Mouse (Mus musculus) embryonic facial prominence, embryonic 15.5 days (tissue): ENCODE data around the gene Efna5. TPM values are rescaled to one million over a fixed set of nuclear protein-coding genes. Genes with fewer than 3 reads are reported as not detected.

Source experiments
- ATAC-seq: fragments of 200-750 bp; cut with Nextera tagmentation; 2 replicates; pipeline ENCODE4 v1.8.0; 2017; ENCODE audit warnings: low read depth, moderate TSS enrichment; ENCODE audit not compliant: insufficient number of reproducible peaks, low FRiP score, low TSS enrichment
- H3K27ac ChIP-seq: fragments of 300-500 bp; sonication (generic); replicated peaks from 2 replicates; pipeline ENCODE4 v1.5.1; 2015; ENCODE audit warnings: mild to moderate bottlenecking, inconsistent platforms
- H3K27me3 ChIP-seq: fragments of 300-500 bp; sonication (generic); 2 replicates; pipeline ENCODE4 v1.6.1; 2015; ENCODE audit warnings: inconsistent platforms
- H3K36me3 ChIP-seq: fragments of 300-500 bp; sonication (generic); 2 replicates; pipeline ENCODE4 v1.6.1; 2015; ENCODE audit warnings: mild to moderate bottlenecking, inconsistent platforms
- H3K4me1 ChIP-seq: fragments of 300-500 bp; sonication (generic); 2 replicates; pipeline ENCODE4 v1.6.1; 2015; ENCODE audit warnings: inconsistent platforms
- H3K4me2 ChIP-seq: fragments of 300-500 bp; sonication (generic); replicated peaks from 2 replicates; pipeline ENCODE4 v1.6.1; 2015; ENCODE audit warnings: mild to moderate bottlenecking, inconsistent platforms
- H3K4me3 ChIP-seq: fragments of 300-500 bp; sonication (generic); replicated peaks from 2 replicates; pipeline ENCODE4 v1.5.1; 2015; ENCODE audit warnings: mild to moderate bottlenecking, inconsistent platforms
- H3K9ac ChIP-seq: fragments of 300-500 bp; sonication (generic); 2 replicates; pipeline ENCODE4 v1.6.1; 2015; ENCODE audit warnings: inconsistent platforms
- H3K9me3 ChIP-seq: fragments of 300-500 bp; sonication (generic); replicated peaks from 2 replicates; pipeline ENCODE4 v1.6.1; 2016; ENCODE audit warnings: inconsistent platforms
- WGBS: fragments of 180-500 bp; shearing (Covaris S2); methylation state at CpG from one replicate; pipeline ENCODE4 v1.1.7; 2015; 5-methylcytosine and 5-hydroxymethylcytosine counted together
- polyA plus RNA-seq: library from polyadenylated mRNA; unstranded; fragments of >200 nt; fragmentation: Nextera tagmentation; extraction: Ambion mirVana; gene quantifications from 2 replicates; pipeline ENCODE4 v1.2.1, GENCODE M21; 2015

The Efna5 gene
- polyA plus RNA-seq, 1 experiment from 2014 or later, result 71.9 TPM

- Histone ChIP-seq H3K27me3 (no peaks in the 10 kb centered on the region), H3K27ac (no peak overlapping the region), H3K4me2 (no peak overlapping the region), H3K4me1 (peaks cover 14% of the 10 kb centered on the region), H3K36me3 (no peaks in the 10 kb centered on the region), H3K9me3 (no peaks in the 10 kb centered on the region), H3K4me3 (no peak overlapping the region), H3K9ac (no peak overlapping the region)
- ATAC-seq, result peak; percentile 53; the same call in 1 of the 2 replicates
- 30% methylated on average over 9 of the region's 9 CpGs for WGBS
These were observed 186.1 kb downstream of the Efna5 start for GRCm38 (mm10) chr17:62694958-62695437.

GRCm38 (mm10) chr17:62692242-62692641, 188.9 kb downstream of the Efna5 start:
- Histone ChIP-seq H3K27ac (no peak overlapping the region), H3K4me2 (no peak overlapping the region), H3K27me3 (no peaks in the 10 kb centered on the region), H3K9me3 (no peaks in the 10 kb centered on the region), H3K9ac (no peak overlapping the region), H3K4me1 (peaks cover 9% of the 10 kb centered on the region), H3K4me3 (no peak overlapping the region), H3K36me3 (no peaks in the 10 kb centered on the region)
- 46% methylated on average over 4 of the region's 4 CpGs for WGBS
- ATAC-seq, result no peak

GRCm38 (mm10) chr17:62691201-62691715, 189.9 kb downstream of the Efna5 start:
- ATAC-seq, result no peak
- Histone ChIP-seq H3K4me3 (no peak overlapping the region), H3K9me3 (no peaks in the 10 kb centered on the region), H3K4me1 (peaks cover 9% of the 10 kb centered on the region), H3K27ac (no peak overlapping the region), H3K36me3 (no peaks in the 10 kb centered on the region), H3K4me2 (no peak overlapping the region), H3K9ac (no peak overlapping the region), H3K27me3 (no peaks in the 10 kb centered on the region)
- 80% methylated on average over 4 of the region's 4 CpGs for WGBS

- Histone ChIP-seq H3K36me3 (no peaks in the 10 kb centered on the region), H3K27ac (no peak overlapping the region), H3K9me3 (no peaks in the 10 kb centered on the region), H3K27me3 (no peaks in the 10 kb centered on the region), H3K4me3 (no peak overlapping the region), H3K9ac (no peak overlapping the region), H3K4me1 (peaks cover 6% of the 10 kb centered on the region), H3K4me2 (no peak overlapping the region)
- ATAC-seq, result no peak
- 59% methylated on average over 8 of the region's 8 CpGs for WGBS
These were observed 190.9 kb downstream of the Efna5 start for GRCm38 (mm10) chr17:62690256-62690655.

- Histone ChIP-seq H3K9ac (no peak overlapping the region), H3K4me2 (no peak overlapping the region), H3K4me1 (peaks cover 6% of the 10 kb centered on the region), H3K4me3 (no peak overlapping the region), H3K36me3 (no peaks in the 10 kb centered on the region), H3K27ac (no peak overlapping the region), H3K9me3 (no peaks in the 10 kb centered on the region), H3K27me3 (no peaks in the 10 kb centered on the region)
- no peak for ATAC-seq
- 64% methylated on average over 4 of the region's 4 CpGs for WGBS
These were observed 191.5 kb downstream of the Efna5 start for GRCm38 (mm10) chr17:62689646-62690045.

GRCm38 (mm10) chr17:62687369-62687768, 193.7 kb downstream of the Efna5 start:
- Histone ChIP-seq H3K4me3 (no peak overlapping the region), H3K4me1 (peaks cover 6% of the 10 kb centered on the region), H3K9ac (no peak overlapping the region), H3K9me3 (no peaks in the 10 kb centered on the region), H3K27me3 (no peaks in the 10 kb centered on the region), H3K4me2 (no peak overlapping the region), H3K36me3 (no peaks in the 10 kb centered on the region), H3K27ac (no peak overlapping the region)
- WGBS, result 41% methylated on average over 6 of the region's 6 CpGs
- ATAC-seq, result no peak

- H3K9me3 ChIP-seq, result no peaks in the 10 kb centered on the region
- no peak overlapping the region for H3K4me2 ChIP-seq
- no peaks in the 10 kb centered on the region for H3K36me3 ChIP-seq
- H3K4me1 ChIP-seq, result peaks cover under 1% of the 10 kb centered on the region; the same call in 1 of the 2 replicates
- no peak for ATAC-seq
- no peaks in the 10 kb centered on the region for H3K27me3 ChIP-seq
- no peak overlapping the region for H3K27ac ChIP-seq
- 71% methylated on average over 6 of the region's 6 CpGs for WGBS
- H3K4me3 ChIP-seq, result no peak overlapping the region
- no peak overlapping the region for H3K9ac ChIP-seq
These were observed 195.9 kb downstream of the Efna5 start for GRCm38 (mm10) chr17:62685181-62685580.

- Histone ChIP-seq H3K27me3 (no peaks in the 10 kb centered on the region), H3K36me3 (no peaks in the 10 kb centered on the region), H3K4me1 (no peaks in the 10 kb centered on the region), H3K27ac (no peak overlapping the region), H3K9me3 (no peaks in the 10 kb centered on the region), H3K4me3 (no peak overlapping the region), H3K4me2 (no peak overlapping the region), H3K9ac (no peak overlapping the region)
- no peak for ATAC-seq
- WGBS, result 84% methylated on average over 5 of the region's 5 CpGs
These were observed 198.0 kb downstream of the Efna5 start for GRCm38 (mm10) chr17:62683142-62683541.

- no peaks in the 10 kb centered on the region for H3K9me3 ChIP-seq
- no peaks in the 10 kb centered on the region for H3K27me3 ChIP-seq
- no peak overlapping the region for H3K4me2 ChIP-seq
- no peak overlapping the region for H3K27ac ChIP-seq
- no peak overlapping the region for H3K9ac ChIP-seq
- no peak overlapping the region for H3K4me3 ChIP-seq
- H3K4me1 ChIP-seq, result peaks cover 4% of the 10 kb centered on the region
- H3K36me3 ChIP-seq, result no peaks in the 10 kb centered on the region
- WGBS, result 26% methylated on average over 1 of the region's 1 CpGs
- ATAC-seq, result no peak
These were observed 199.4 kb downstream of the Efna5 start for GRCm38 (mm10) chr17:62681726-62682125.

GRCm38 (mm10) chr17:62680737-62681136, 200.4 kb downstream of the Efna5 start:
- no peak overlapping the region for H3K4me3 ChIP-seq
- H3K9me3 ChIP-seq, result no peaks in the 10 kb centered on the region
- H3K4me2 ChIP-seq, result no peak overlapping the region
- H3K36me3 ChIP-seq, result no peaks in the 10 kb centered on the region
- peaks cover 5% of the 10 kb centered on the region for H3K4me1 ChIP-seq
- no peak overlapping the region for H3K27ac ChIP-seq
- WGBS, result 67% methylated on average over 1 of the region's 1 CpGs
- no peak for ATAC-seq
- no peaks in the 10 kb centered on the region for H3K27me3 ChIP-seq
- H3K9ac ChIP-seq, result no peak overlapping the region

GRCm38 (mm10) chr17:62676832-62677231, 204.3 kb downstream of the Efna5 start:
- WGBS, result 60% methylated on average over 6 of the region's 6 CpGs
- H3K27ac ChIP-seq, result 0 out of 2 replicates have a peak overlapping the region, but pooled peaks have one; percentile 7
- no peak overlapping the region for H3K9ac ChIP-seq
- no peaks in the 10 kb centered on the region for H3K27me3 ChIP-seq
- ATAC-seq, result no peak
- no peak overlapping the region for H3K4me3 ChIP-seq
- no peaks in the 10 kb centered on the region for H3K36me3 ChIP-seq
- no peaks in the 10 kb centered on the region for H3K9me3 ChIP-seq
- H3K4me2 ChIP-seq, result 0 out of 2 replicates have a peak overlapping the region, but pooled peaks have one; percentile 6
- peaks cover 5% of the 10 kb centered on the region for H3K4me1 ChIP-seq

- Histone ChIP-seq H3K4me2 (0 out of 2 replicates have a peak overlapping the region, but pooled peaks have one; percentile 6), H3K9ac (no peak overlapping the region), H3K36me3 (no peaks in the 10 kb centered on the region), H3K4me1 (peaks cover 5% of the 10 kb centered on the region), H3K27ac (no peak overlapping the region), H3K9me3 (no peaks in the 10 kb centered on the region), H3K27me3 (no peaks in the 10 kb centered on the region), H3K4me3 (no peak overlapping the region)
- WGBS, result 43% methylated on average over 6 of the region's 6 CpGs
- no peak for ATAC-seq
These were observed 204.7 kb downstream of the Efna5 start for GRCm38 (mm10) chr17:62676409-62676808.
